Mouse (Mus musculus) G1E (cell line): Measurements from ENCODE around the gene Nfe2l1. TPM values are rescaled to one million over a fixed set of nuclear protein-coding genes. Genes with fewer than 3 reads are reported as not detected.

Experiments used
- ATAC-seq: 2 replicates; pipeline ENCODE4 v1.8.0; 2016; ENCODE audit warnings: mild to moderate bottlenecking; ENCODE audit not compliant: insufficient number of reproducible peaks, poor library complexity, low FRiP score, severe bottlenecking; ENCODE audit errors: extremely low read depth
- DNase-seq: peaks from one replicate; pipeline ENCODE4 v3.0.0; 2012; ENCODE audit warnings: low spot score
- H3K27me3 ChIP-seq: 2 replicates; pipeline ENCODE4 v1.6.1; 2012; ENCODE audit warnings: mild to moderate bottlenecking, low read length, inconsistent platforms; ENCODE audit not compliant: insufficient read depth
- H3K36me3 ChIP-seq: replicated peaks from 2 replicates; pipeline ENCODE3; 2012; ENCODE audit warnings: mild to moderate bottlenecking, inconsistent platforms
- H3K4me1 ChIP-seq: 2 replicates; pipeline ENCODE4 v1.6.1; 2012; ENCODE audit warnings: low read depth, low read length, inconsistent platforms, mixed read lengths; ENCODE audit not compliant: insufficient read depth
- H3K4me3 ChIP-seq: 2 replicates; pipeline ENCODE4 v1.5.1; 2012; ENCODE audit warnings: low read depth, mild to moderate bottlenecking, inconsistent platforms, low read length, moderate library complexity, mixed read lengths
- H3K9me3 ChIP-seq: replicated peaks from 2 replicates; pipeline ENCODE4 v1.6.1; 2012; ENCODE audit warnings: inconsistent platforms
- CTCF ChIP-seq: IDR thresholded peaks from 2 replicates; pipeline ENCODE4 v1.5.1; 2012; ENCODE audit warnings: low read depth, low read length, inconsistent platforms, mixed read lengths
- GATA1 ChIP-seq: IDR thresholded peaks from 2 replicates; pipeline ENCODE4 v1.6.1; 2012; ENCODE audit warnings: borderline replicate concordance, low read length, inconsistent platforms, mixed read lengths
- GATA2 ChIP-seq: IDR thresholded peaks from 2 replicates; pipeline ENCODE4 v1.6.1; 2012; ENCODE audit warnings: low read depth, low read length, inconsistent platforms, borderline replicate concordance
- POLR2AphosphoS5 ChIP-seq: IDR thresholded peaks from 2 replicates; pipeline ENCODE4 v1.6.1; 2012; ENCODE audit warnings: low read depth, low read length, inconsistent platforms; ENCODE audit not compliant: insufficient replicate concordance
- TAL1 ChIP-seq: conservative IDR thresholded peaks from 2 replicates; pipeline ENCODE4 v1.6.1; 2012; ENCODE audit warnings: low read depth, low read length, inconsistent platforms, mixed read lengths
- polyA plus RNA-seq: library from polyadenylated mRNA; stranded (reverse); fragments of >175 nt; gene quantifications from 2 replicates; pipeline ENCODE4 v1.2.3, GENCODE M21; 2012
- total RNA-seq, 2 experiments: library from RNA; stranded (forward) in 1 of 2; stranded (reverse) in 1 of 2; fragments of 200-1000 nt in 1 of 2; fragments of >200 nt in 1 of 2; fragmentation: Nextera tagmentation in 1 of 2; gene quantifications; 2 replicates each; pipeline ENCODE4 v1.2.3; 2014 to 2017

Gene Nfe2l1
- total and polyA plus RNA-seq, 3 experiments: 24.0 to 70.5 (median 35.9) TPM

- H3K4me1 ChIP-seq: peaks cover 19% of the 10 kb centered on the region
- H3K4me3 ChIP-seq: peak within 1 kb of the TSS; percentile 89
- ATAC-seq (peak; percentile 95), DNase-seq (peak; percentile 97)
- H3K36me3 ChIP-seq: peaks cover 34% of the 10 kb centered on the region
- H3K9me3 ChIP-seq: no peaks in the 10 kb centered on the region
- H3K27me3 ChIP-seq: no peaks in the 10 kb centered on the region
- TF ChIP-seq TAL1 (no peak), POLR2AphosphoS5 (no peak), GATA2 (no peak), GATA1 (no peak), CTCF (no peak)
Measured at GRCm38 (mm10) chr11:96776968-96777962, 52.5 kb downstream of the Nfe2l1 start, which contains the start of gene Snx11. TSS of gene Snx11 (minus strand) at chr11:96777559.

DNA sequence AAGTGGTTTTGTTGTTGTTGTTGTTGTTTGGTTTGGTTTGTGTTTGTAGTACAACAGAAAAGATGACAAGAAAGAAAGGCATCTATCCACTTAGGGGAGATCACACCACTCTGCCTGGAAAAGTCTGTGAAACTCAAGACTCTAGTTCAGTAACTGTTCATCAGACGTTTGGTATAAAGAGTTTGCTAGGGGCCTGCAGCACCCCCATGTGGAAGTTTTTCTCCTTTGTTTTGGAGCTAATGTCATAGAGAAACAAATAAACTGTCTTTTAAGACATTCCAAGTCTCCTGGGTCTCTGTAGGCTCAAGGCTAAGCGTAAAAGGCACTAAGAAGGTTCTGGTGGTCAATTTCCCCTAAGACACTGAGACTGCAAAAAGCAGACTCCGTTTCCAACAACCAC is 53.7 kb downstream of the Nfe2l1 start:
- DNase-seq (no peak), ATAC-seq (no peak)
- TF ChIP-seq GATA1 (no peak), CTCF (no peak), GATA2 (no peak), POLR2AphosphoS5 (no peak)
- Histone ChIP-seq H3K27me3 (no peaks in the 10 kb centered on the region), H3K36me3 (peaks cover 46% of the 10 kb centered on the region), H3K4me3 (peak overlapping the region; percentile 89; the same call in 1 of the 2 replicates), H3K9me3 (no peaks in the 10 kb centered on the region), H3K4me1 (peaks cover 17% of the 10 kb centered on the region)

- H3K36me3 ChIP-seq: peaks cover 50% of the 10 kb centered on the region
- ATAC-seq: no peak
- H3K4me1 ChIP-seq: peaks cover 17% of the 10 kb centered on the region
- no peak for DNase-seq
- no peaks in the 10 kb centered on the region for H3K9me3 ChIP-seq
- TF ChIP-seq GATA1 (no peak), POLR2AphosphoS5 (no peak), GATA2 (no peak), TAL1 (no peak), CTCF (no peak)
- no peaks in the 10 kb centered on the region for H3K27me3 ChIP-seq
- no peak overlapping the region for H3K4me3 ChIP-seq
Measured at GRCm38 (mm10) chr11:96775665-96776064, 54.1 kb downstream of the Nfe2l1 start.

DNA sequence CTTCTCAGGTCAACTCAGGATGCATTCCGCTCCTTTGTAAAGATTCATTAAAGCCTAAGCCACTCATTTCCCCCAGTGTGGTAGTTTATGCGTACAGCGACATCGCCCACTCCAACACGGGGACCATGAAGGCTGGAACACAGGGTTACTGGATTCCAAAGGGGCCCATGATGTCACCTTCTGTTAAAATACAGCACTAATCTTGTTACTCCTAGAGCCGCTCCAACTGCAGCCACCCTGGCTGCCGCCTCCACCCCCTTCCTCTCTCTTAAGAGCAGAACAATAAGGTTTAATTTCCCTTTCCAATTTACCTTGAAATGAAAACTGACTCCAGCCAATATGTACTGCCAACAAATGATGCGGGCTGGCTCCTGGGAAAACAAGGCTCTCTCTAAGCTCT is 54.7 kb downstream of the Nfe2l1 start:
- peaks cover 17% of the 10 kb centered on the region for H3K4me1 ChIP-seq
- no peak overlapping the region for H3K4me3 ChIP-seq
- no peak for TF ChIP-seq GATA1
- H3K9me3 ChIP-seq: no peaks in the 10 kb centered on the region
- no peaks in the 10 kb centered on the region for H3K27me3 ChIP-seq
- H3K36me3 ChIP-seq: peaks cover 56% of the 10 kb centered on the region
- ATAC-seq: no peak
- no peak for DNase-seq

- H3K9me3 ChIP-seq: no peaks in the 10 kb centered on the region
- peaks cover 17% of the 10 kb centered on the region for H3K4me1 ChIP-seq
- TF ChIP-seq GATA1: no peak
- TF ChIP-seq CTCF: no peak
- TF ChIP-seq POLR2AphosphoS5: no peak
- TF ChIP-seq GATA2: no peak
- TF ChIP-seq TAL1: no peak
- DNase-seq (no peak), ATAC-seq (no peak)
- peaks cover 61% of the 10 kb centered on the region for H3K36me3 ChIP-seq
- no peak overlapping the region for H3K4me3 ChIP-seq
- H3K27me3 ChIP-seq: no peaks in the 10 kb centered on the region
Measured at GRCm38 (mm10) chr11:96774536-96774935, 55.2 kb downstream of the Nfe2l1 start.

DNA sequence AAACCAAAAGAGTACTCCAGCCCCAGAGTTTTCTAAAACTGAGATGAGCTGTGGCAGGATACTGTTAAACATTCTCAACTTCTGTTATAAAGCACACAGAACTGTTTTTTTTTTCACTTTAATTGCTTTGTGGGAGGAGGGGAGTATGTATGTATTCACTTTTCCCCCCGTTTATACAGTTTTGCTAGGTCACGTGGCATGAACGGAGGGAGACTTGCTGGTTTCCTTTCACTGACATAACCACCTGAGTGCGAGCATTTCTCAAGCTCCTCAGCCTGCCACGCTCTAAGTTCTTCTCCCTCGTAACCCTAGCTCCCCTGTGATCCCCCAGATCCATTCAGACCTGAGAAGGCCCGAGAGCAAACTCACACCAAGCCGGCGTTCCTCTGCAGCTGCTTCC is 57.4 kb downstream of the Nfe2l1 start:
- no peak overlapping the region for H3K4me3 ChIP-seq
- TF ChIP-seq POLR2AphosphoS5: no peak
- no peak for TF ChIP-seq GATA1
- no peak for TF ChIP-seq GATA2
- TF ChIP-seq CTCF: no peak
- no peak for TF ChIP-seq TAL1
- no peaks in the 10 kb centered on the region for H3K27me3 ChIP-seq
- peaks cover 82% of the 10 kb centered on the region for H3K36me3 ChIP-seq
- ATAC-seq: no peak
- peaks cover 15% of the 10 kb centered on the region for H3K4me1 ChIP-seq
- no peak for DNase-seq
- no peaks in the 10 kb centered on the region for H3K9me3 ChIP-seq
